Mouse (Mus musculus) heart, embryonic 12.5 days (tissue): ENCODE measurements at regions not wholly inside any gene's neighbourhood (a gene's known extent, or its start where the extent isn't known, plus 50 kb on each side); places are given as distances from the start of the nearest gene placed in this dataset.

Source experiments
- ATAC-seq: fragments of 200-750 bp; cut with Nextera tagmentation; 2 replicates; pipeline ENCODE4 v1.8.0; 2017; ENCODE audit warnings: moderate TSS enrichment, moderate library complexity; ENCODE audit not compliant: insufficient number of reproducible peaks, low FRiP score
- H3K27ac ChIP-seq: fragments of 300-500 bp; sonication (generic); 2 replicates; pipeline ENCODE4 v1.5.1; 2016; ENCODE audit warnings: mild to moderate bottlenecking, moderate library complexity; ENCODE audit not compliant: poor library complexity, severe bottlenecking
- H3K27me3 ChIP-seq: fragments of 300-500 bp; sonication (generic); replicated peaks from 2 replicates; pipeline ENCODE4 v1.6.1; 2016; ENCODE audit warnings: mild to moderate bottlenecking, moderate library complexity
- H3K36me3 ChIP-seq: fragments of 300-500 bp; sonication (generic); 2 replicates; pipeline ENCODE4 v1.6.1; 2016; ENCODE audit warnings: mild to moderate bottlenecking, moderate library complexity
- H3K4me1 ChIP-seq: fragments of 300-500 bp; sonication (generic); replicated peaks from 2 replicates; pipeline ENCODE4 v1.6.1; 2016; ENCODE audit warnings: mild to moderate bottlenecking
- H3K4me2 ChIP-seq: fragments of 300-500 bp; sonication (generic); 2 replicates; pipeline ENCODE4 v1.6.1; 2016; ENCODE audit warnings: mild to moderate bottlenecking, moderate library complexity
- H3K4me3 ChIP-seq: fragments of 300-500 bp; sonication (generic); 2 replicates; pipeline ENCODE4 v1.5.1; 2016; ENCODE audit warnings: mild to moderate bottlenecking
- H3K9ac ChIP-seq: fragments of 300-500 bp; sonication (generic); 2 replicates; pipeline ENCODE4 v1.6.1; 2016; ENCODE audit warnings: mild to moderate bottlenecking, moderate library complexity
- H3K9me3 ChIP-seq: fragments of 300-500 bp; sonication (generic); replicated peaks from 2 replicates; pipeline ENCODE4 v1.6.1; 2016; ENCODE audit warnings: mild to moderate bottlenecking, moderate library complexity
- WGBS: fragments of 180-500 bp; shearing (Covaris S2); methylation state at CpG from one replicate; pipeline ENCODE4 v1.1.7; 2016; 5-methylcytosine and 5-hydroxymethylcytosine counted together

DNA sequence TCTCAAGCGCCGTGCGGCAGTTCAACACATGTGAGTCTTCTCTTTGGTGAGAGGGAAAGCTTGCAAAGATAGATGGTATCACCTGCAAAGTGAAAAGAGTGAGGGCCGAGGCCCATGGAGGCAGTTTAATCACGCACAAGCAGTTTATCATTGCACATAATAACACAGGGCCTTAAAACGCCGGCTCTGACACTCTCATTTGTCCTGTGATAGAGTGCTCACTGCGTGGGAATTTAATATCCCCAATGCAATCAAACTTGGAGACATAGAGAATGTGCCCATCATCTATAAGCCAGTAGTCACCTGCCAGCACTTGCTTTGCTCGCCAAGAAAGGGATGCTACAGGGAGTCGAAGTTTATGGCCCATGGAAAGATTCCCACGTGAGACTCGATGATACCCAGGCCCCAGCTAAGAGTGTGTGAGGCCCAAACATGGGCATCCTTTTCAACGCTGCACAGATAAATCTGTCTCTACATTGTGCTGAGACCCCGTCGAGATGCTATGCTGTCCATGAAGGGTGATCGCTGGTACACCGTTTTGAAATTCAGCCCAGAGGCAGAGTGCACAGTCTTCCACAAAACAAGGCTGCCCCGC, 182.6 kb downstream of the S1pr1 start:
- WGBS = 74% methylated on average over 18 of the region's 18 CpGs
- Histone ChIP-seq H3K27me3 (no peaks in the 10 kb centered on the region), H3K4me3 (no peak overlapping the region), H3K4me2 (no peak overlapping the region), H3K27ac (no peak overlapping the region), H3K36me3 (no peaks in the 10 kb centered on the region), H3K9me3 (no peaks in the 10 kb centered on the region), H3K4me1 (no peaks in the 10 kb centered on the region), H3K9ac (no peak overlapping the region)
- no peak for ATAC-seq

GRCm38 (mm10) chr3:115530441-115530840, 184.4 kb downstream of the S1pr1 start:
- Histone ChIP-seq H3K27ac (no peak overlapping the region), H3K9ac (no peak overlapping the region)

GRCm38 (mm10) chr3:115529918-115530317, 185.0 kb downstream of the S1pr1 start:
- WGBS = 52% methylated on average over 4 of the region's 4 CpGs
- no peaks in the 10 kb centered on the region for H3K9me3 ChIP-seq
- no peak overlapping the region for H3K9ac ChIP-seq
- H3K4me1 ChIP-seq = no peaks in the 10 kb centered on the region
- H3K4me2 ChIP-seq = no peak overlapping the region
- H3K27ac ChIP-seq = no peak overlapping the region
- no peak for ATAC-seq
- no peaks in the 10 kb centered on the region for H3K36me3 ChIP-seq
- no peak overlapping the region for H3K4me3 ChIP-seq
- no peaks in the 10 kb centered on the region for H3K27me3 ChIP-seq

More at GRCm38 (mm10) chr3:115530441-115530840, 184.4 kb downstream of the S1pr1 start:
- H3K9me3 ChIP-seq = no peaks in the 10 kb centered on the region
- H3K4me2 ChIP-seq = no peak overlapping the region
- H3K4me1 ChIP-seq = no peaks in the 10 kb centered on the region
- 71% methylated on average over 3 of the region's 3 CpGs for WGBS
- H3K4me3 ChIP-seq = no peak overlapping the region
- no peaks in the 10 kb centered on the region for H3K36me3 ChIP-seq
- no peaks in the 10 kb centered on the region for H3K27me3 ChIP-seq
- no peak for ATAC-seq

DNA sequence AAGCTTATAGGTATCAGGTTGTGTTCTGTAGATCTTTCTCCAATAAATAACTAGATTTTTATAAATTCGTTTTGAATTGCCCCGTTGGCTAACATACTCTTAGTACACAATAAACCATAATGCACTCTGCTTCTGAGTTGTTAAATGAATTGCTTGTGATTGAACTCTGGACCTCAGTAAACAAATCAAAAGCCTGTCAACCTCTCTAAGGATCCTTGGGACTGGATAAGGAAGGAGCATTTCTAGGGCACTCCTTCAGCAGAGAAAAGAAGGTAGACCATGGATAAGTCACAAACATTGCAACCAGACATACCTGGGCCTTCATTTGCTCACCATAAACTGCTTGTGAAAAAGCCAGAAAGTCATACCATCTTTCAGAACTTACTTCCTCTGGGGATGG, 191.4 kb downstream of the S1pr1 start:
- Histone ChIP-seq H3K9ac (no peak overlapping the region), H3K4me3 (no peak overlapping the region), H3K4me2 (no peak overlapping the region), H3K4me1 (no peaks in the 10 kb centered on the region), H3K9me3 (no peaks in the 10 kb centered on the region), H3K27ac (no peak overlapping the region), H3K36me3 (no peaks in the 10 kb centered on the region), H3K27me3 (no peaks in the 10 kb centered on the region)
- no peak for ATAC-seq
- 70% methylated on average over 2 of the region's 2 CpGs for WGBS

DNA sequence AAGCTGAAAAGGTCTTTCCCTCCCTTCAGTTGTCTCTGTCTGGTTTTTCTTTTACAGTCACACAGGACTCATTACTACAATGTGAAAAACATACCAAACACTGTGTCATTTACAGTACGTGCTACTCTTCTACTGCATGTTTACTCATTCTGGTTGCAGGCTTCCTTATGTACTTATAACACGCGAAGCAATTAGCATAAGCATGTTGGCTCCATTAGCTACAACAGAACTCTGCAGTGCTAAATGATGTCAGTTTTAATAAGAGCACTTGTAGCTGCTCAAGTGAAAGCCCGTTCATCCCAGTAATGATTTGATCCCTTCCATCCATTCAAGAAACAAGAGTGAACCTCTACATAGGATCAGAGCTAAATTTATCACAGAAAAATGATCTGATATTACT, 199.2 kb downstream of the S1pr1 start:
- Histone ChIP-seq H3K27ac (no peak overlapping the region), H3K9ac (no peak overlapping the region), H3K4me1 (no peaks in the 10 kb centered on the region), H3K27me3 (no peaks in the 10 kb centered on the region), H3K4me2 (no peak overlapping the region), H3K9me3 (no peaks in the 10 kb centered on the region), H3K4me3 (no peak overlapping the region), H3K36me3 (no peaks in the 10 kb centered on the region)
- WGBS = 75% methylated on average over 4 of the region's 4 CpGs
- no peak for ATAC-seq

DNA sequence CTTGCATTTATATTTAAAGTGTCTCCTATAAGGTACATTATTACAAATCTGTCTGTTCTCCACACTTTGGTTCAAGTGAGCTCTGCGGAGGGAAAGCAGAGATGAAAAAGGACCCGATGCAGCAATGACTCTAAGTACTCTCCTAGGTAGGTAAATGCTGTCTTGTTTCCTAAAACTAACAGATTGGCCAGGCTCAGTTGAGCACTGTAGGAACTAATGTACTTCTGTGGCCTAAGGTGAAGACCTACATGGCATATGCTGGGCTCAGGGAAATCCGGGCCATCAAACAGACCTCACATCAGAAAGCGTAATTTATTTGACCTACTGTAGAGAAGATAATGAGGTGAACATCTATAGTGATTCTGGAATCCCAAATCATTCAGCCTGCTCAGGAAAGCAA, 205.2 kb downstream of the S1pr1 start:
- H3K9ac ChIP-seq = no peak overlapping the region
- WGBS = 79% methylated on average over 4 of the region's 4 CpGs
- ATAC-seq = no peak

GRCm38 (mm10) chr3:115497420-115497819, 217.5 kb downstream of the S1pr1 start:
- no peaks in the 10 kb centered on the region for H3K9me3 ChIP-seq
- H3K4me2 ChIP-seq = no peak overlapping the region
- WGBS = 64% methylated on average over 1 of the region's 1 CpGs
- H3K4me1 ChIP-seq = no peaks in the 10 kb centered on the region
- no peak overlapping the region for H3K27ac ChIP-seq
- no peaks in the 10 kb centered on the region for H3K36me3 ChIP-seq
- no peak overlapping the region for H3K4me3 ChIP-seq
- no peaks in the 10 kb centered on the region for H3K27me3 ChIP-seq
- no peak overlapping the region for H3K9ac ChIP-seq
- no peak for ATAC-seq

More for the DNA sequence above, 205.2 kb downstream of the S1pr1 start:
- no peaks in the 10 kb centered on the region for H3K4me1 ChIP-seq
- H3K36me3 ChIP-seq = no peaks in the 10 kb centered on the region
- no peak overlapping the region for H3K27ac ChIP-seq
- no peak overlapping the region for H3K4me2 ChIP-seq
- no peaks in the 10 kb centered on the region for H3K27me3 ChIP-seq
- H3K9me3 ChIP-seq = no peaks in the 10 kb centered on the region
- H3K4me3 ChIP-seq = no peak overlapping the region

GRCm38 (mm10) chr3:115496110-115496509, 218.8 kb downstream of the S1pr1 start:
- H3K36me3 ChIP-seq = no peaks in the 10 kb centered on the region
- H3K4me3 ChIP-seq = no peak overlapping the region
- no peak overlapping the region for H3K4me2 ChIP-seq
- H3K9ac ChIP-seq = no peak overlapping the region
- H3K27ac ChIP-seq = no peak overlapping the region
- no peak for ATAC-seq
- H3K9me3 ChIP-seq = no peaks in the 10 kb centered on the region
- 72% methylated on average over 3 of the region's 3 CpGs for WGBS
- H3K4me1 ChIP-seq = no peaks in the 10 kb centered on the region
- H3K27me3 ChIP-seq = no peaks in the 10 kb centered on the region

- H3K9ac ChIP-seq = no peak overlapping the region
- H3K27me3 ChIP-seq = no peaks in the 10 kb centered on the region
- no peaks in the 10 kb centered on the region for H3K36me3 ChIP-seq
- H3K4me2 ChIP-seq = no peak overlapping the region
- no peak overlapping the region for H3K4me3 ChIP-seq
- H3K9me3 ChIP-seq = no peaks in the 10 kb centered on the region
- ATAC-seq = no peak
- H3K27ac ChIP-seq = no peak overlapping the region
- H3K4me1 ChIP-seq = no peaks in the 10 kb centered on the region
Observed at GRCm38 (mm10) chr3:115495692-115496091, 219.2 kb downstream of the S1pr1 start.

DNA sequence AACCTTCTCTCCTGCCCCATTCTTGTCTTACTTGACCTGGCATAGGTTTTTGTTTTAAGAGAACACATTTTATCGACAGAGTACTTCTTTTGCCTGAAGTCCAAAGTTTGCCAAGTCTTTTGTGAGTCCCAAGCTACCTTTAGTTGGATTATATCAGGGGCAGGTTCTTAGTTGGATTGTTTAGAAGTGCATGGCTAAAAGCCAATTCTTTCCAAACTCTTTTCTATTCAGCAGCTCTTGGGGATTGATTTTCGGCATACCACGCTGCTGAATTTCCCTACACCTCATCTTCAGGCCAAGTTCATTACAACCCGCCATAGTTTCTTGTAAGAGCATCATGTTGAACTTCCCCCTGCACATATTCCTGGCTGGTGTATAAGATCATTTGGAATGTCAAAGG, 245.9 kb downstream of the S1pr1 start:
- H3K9me3 ChIP-seq = no peaks in the 10 kb centered on the region
- 68% methylated on average over 4 of the region's 4 CpGs for WGBS
- no peaks in the 10 kb centered on the region for H3K36me3 ChIP-seq
- H3K9ac ChIP-seq = no peak overlapping the region
- H3K27me3 ChIP-seq = no peaks in the 10 kb centered on the region
- H3K4me2 ChIP-seq = no peak overlapping the region
- H3K27ac ChIP-seq = no peak overlapping the region
- H3K4me3 ChIP-seq = no peak overlapping the region
- H3K4me1 ChIP-seq = no peaks in the 10 kb centered on the region
- no peak for ATAC-seq

- H3K4me3 ChIP-seq = no peak overlapping the region
- no peaks in the 10 kb centered on the region for H3K9me3 ChIP-seq
- ATAC-seq = no peak
- no peak overlapping the region for H3K4me2 ChIP-seq
- no peaks in the 10 kb centered on the region for H3K4me1 ChIP-seq
- WGBS = 58% methylated on average over 2 of the region's 2 CpGs
- H3K36me3 ChIP-seq = no peaks in the 10 kb centered on the region
- no peak overlapping the region for H3K9ac ChIP-seq
- H3K27me3 ChIP-seq = no peaks in the 10 kb centered on the region
- H3K27ac ChIP-seq = no peak overlapping the region
Observed at GRCm38 (mm10) chr3:115467850-115468249, 247.0 kb downstream of the S1pr1 start.

DNA sequence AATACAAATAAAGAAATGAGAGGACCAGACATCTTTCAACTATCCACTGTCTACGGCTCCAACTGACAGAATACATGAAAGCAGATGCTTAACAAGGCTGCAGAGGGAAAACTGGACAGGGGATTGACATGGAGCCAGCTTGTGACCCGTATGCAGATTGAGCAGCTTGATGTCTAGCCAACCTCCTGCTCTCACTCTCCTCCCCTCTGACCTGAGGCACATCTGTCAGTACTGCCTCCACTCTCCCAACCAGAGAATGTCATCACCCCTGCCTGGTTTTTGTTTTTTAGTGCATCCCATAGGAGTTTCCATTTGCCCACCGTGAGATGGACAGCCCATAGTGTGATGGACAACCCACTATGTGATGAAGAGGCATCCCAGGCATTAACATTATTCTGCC, 252.2 kb downstream of the S1pr1 start:
- no peaks in the 10 kb centered on the region for H3K9me3 ChIP-seq
- WGBS = 72% methylated on average over 3 of the region's 3 CpGs
- no peak overlapping the region for H3K27ac ChIP-seq
- no peak overlapping the region for H3K4me2 ChIP-seq
- H3K4me3 ChIP-seq = no peak overlapping the region
- H3K36me3 ChIP-seq = no peaks in the 10 kb centered on the region
- H3K27me3 ChIP-seq = no peaks in the 10 kb centered on the region
- ATAC-seq = no peak
- no peaks in the 10 kb centered on the region for H3K4me1 ChIP-seq
- H3K9ac ChIP-seq = no peak overlapping the region
